Mouse (Mus musculus) activated CD4-positive, CD25-positive, alpha-beta regulatory T cell, adult 4 months (primary cell): Measurements from ENCODE around the gene Papolb. TPM values are rescaled to one million over a fixed set of nuclear protein-coding genes. Genes with fewer than 3 reads are reported as not detected.

Experiments
- polyA plus RNA-seq, 2 experiments: library from polyadenylated mRNA; unstranded; fragments of 100-300 nt; shearing (Covaris generic); gene quantifications; one replicate each; pipeline ENCODE4 v1.2.1; 2017

Gene Papolb
- polyA plus RNA-seq, 2 experiments from 2014 or later, result not detected

Other genes with a start within 250 kb of the Papolb start
- 10 to 100 TPM in 1 of 2 experiments, 1 to 10 TPM in 1; 9.4 to 13.3 TPM for gene Foxk1, start 128.6 kb downstream of the Papolb start, polyA plus RNA-seq
- 10 to 100 TPM; 12.0 to 24.8 TPM for gene Ap5z1, start 66.1 kb downstream of the Papolb start, polyA plus RNA-seq
- not detected for gene Radil, start 21.0 kb upstream of the Papolb start, polyA plus RNA-seq
- gene Mmd2, start 78.7 kb upstream of the Papolb start, polyA plus RNA-seq, result not detected
- 10 to 100 TPM; 14.6 to 15.9 TPM for gene Wipi2, start 97.6 kb upstream of the Papolb start, polyA plus RNA-seq
- gene Slc29a4, start 162.4 kb upstream of the Papolb start, polyA plus RNA-seq, result under 1 TPM; 0.50 to 0.86 TPM